Mouse (Mus musculus) Patski (cell line): Measurements from ENCODE around the gene Eif4g1. TPM values are rescaled to one million over a fixed set of nuclear protein-coding genes. Genes with fewer than 3 reads are reported as not detected.
A peak's percentile ranks its signal among the peaks of the same experiment; 100 is the strongest.

Experiments
- ATAC-seq: fragments of 100-300 bp; one replicate; pipeline ENCODE4 v1.8.0; 2021
- CTCF ChIA-PET: fragments of 350-600 bp; sonication (Branson Sonifier 250); formaldehyde crosslinking; loops from one replicate; lab custom pipeline; 2022; ENCODE audit warnings: inconsistent platforms; lab: Charles Lee
- POLR2A ChIA-PET: fragments of 350-600 bp; sonication (Branson Sonifier 250); formaldehyde crosslinking; loops from one replicate; lab custom pipeline; 2022; ENCODE audit warnings: antibody characterized with exemption, inconsistent platforms; lab: Charles Lee
- DNase-seq: peaks from one replicate; pipeline ENCODE4 v3.0.0-alpha.2; 2011; ENCODE audit warnings: low read depth, low spot score
- H3K27me3 ChIP-seq: fragments of 371-371 bp; one replicate; pipeline ENCODE4 v1.5.1; 2021
- CTCF ChIP-seq: fragments of 100-300 bp; IDR thresholded peaks from one replicate; pipeline ENCODE4 v1.5.1; 2021
- in situ Hi-C: fragments of 300-500 bp; cut with MboI; formaldehyde crosslinking; loops from 3 replicates; pipeline ENCODE4 v1.11.1; 2018; ENCODE audit warnings: low pct_unique_long_range_greater_than_20kb, mixed read lengths
- polyA plus RNA-seq: library from polyadenylated mRNA; unstranded; gene quantifications from one replicate; pipeline ENCODE4 v1.2.3, GENCODE M21; 2021

The Eif4g1 gene
- polyA plus RNA-seq, 1 experiment from 2014 or later: 336 TPM

DNA sequence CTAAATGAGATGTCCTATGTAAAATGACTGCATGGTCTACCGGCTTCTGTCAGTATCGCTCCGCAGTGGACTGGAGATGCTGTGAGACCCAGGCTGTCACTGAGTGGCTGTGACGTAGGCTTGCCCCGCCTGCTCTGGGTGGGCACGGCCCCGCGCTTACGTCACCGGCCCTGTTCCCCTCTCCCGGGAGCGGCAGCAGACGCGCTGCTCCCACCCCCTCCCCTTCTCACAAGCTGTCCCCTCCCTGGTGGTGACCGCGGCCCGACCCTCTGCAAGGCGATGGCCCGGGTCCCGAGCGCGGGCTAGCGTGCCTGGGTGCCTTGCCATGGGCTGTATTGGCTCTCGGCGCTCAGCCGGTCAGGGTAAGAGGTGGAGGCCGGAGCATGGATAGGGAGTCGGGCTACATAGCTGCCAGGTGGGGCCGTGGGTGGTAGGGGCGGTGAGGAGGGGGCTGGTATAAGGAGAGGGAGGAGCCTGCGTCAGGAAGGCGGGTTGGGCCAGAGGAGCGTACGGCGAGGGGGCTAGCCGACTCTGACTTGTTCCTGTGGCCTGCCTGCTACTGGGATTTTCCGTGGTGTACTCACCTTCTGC lies 25.1 kb downstream of the Eif4g1 start, which contains the start of gene Fam131a:
Gene Fam131a (plus strand): TSS at position 131 of the 591 bp plus-strand sequence.
- POLR2A ChIA-PET: no interaction called here
- CTCF ChIA-PET: no interaction called here
- DNase-seq (no peak), ATAC-seq (no peak)
- no peak for TF ChIP-seq CTCF
- H3K27me3 ChIP-seq: no peaks in the 10 kb centered on the region
- in situ Hi-C loops: no loop called here

DNA sequence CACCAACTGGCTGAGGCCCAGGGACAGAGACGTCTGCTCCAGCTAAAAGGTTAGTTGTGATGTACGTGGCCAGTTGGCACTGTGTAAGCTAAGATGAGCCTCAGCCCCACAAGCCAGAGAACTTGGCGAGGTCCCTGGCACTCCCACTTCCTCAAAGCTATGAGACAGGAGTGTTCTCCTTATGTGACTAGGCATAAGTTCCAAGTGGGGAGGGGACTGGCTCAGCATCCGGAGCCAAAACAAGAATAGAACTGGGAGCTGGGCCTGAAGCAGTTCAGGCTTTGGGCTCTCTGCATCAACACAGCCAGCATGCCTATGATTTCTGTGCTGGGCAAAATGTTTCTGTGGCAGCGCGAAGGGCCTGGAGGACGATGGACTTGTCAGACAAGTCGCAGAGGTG lies 26.7 kb downstream of the Eif4g1 start:
- ATAC-seq: no peak
- no peak for DNase-seq
- ChIA-PET CTCF (no interaction called here), POLR2A (no interaction called here)
- H3K27me3 ChIP-seq: no peaks in the 10 kb centered on the region
- in situ Hi-C loops: no loop called here
- no peak for TF ChIP-seq CTCF

DNA sequence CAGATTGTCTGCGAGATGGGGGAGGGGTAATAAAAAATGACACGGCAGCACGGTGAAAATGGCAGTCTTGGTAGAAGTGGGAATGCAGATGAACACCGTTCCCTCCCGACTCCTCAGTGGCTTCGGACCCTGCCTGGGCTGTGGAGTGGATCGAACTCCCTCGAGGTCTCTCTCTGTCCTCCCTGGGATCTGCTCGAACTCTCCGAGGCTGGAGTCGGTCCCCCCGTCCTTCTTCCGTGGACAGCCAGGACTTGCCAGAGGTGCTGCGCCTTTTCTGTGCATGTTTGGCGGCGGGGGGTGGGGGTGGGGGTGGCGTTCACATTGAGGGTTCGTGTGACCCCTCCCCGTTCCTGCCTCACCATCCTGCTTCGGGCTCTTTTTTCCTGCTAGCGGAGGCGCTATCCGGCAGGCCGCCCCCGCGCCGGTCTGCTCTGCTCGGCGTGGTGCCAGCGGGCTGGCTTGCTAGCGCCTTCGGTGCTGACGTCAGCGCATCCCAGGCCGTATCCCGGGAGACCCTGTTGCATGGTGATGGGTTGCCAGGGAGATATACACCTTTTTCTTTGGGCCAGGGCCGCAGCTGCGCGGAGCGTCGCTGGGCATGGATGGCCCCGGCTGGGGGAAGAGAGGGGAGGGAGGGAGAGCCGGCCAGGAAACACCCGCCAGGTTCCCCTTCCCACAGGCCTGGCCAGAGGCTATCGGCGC lies 27.7 kb downstream of the Eif4g1 start:
- CTCF ChIA-PET: no interaction called here
- no peak for TF ChIP-seq CTCF
- H3K27me3 ChIP-seq: no peaks in the 10 kb centered on the region
- DNase-seq: no peak
- no peak for ATAC-seq
- POLR2A ChIA-PET: no interaction called here
- in situ Hi-C loops: no loop called here

GRCm38 (mm10) chr16:20699266-20699665 lies 31.2 kb downstream of the Eif4g1 start:
- TF ChIP-seq CTCF: no peak
- DNase-seq: no peak
- no peaks in the 10 kb centered on the region for H3K27me3 ChIP-seq
- ChIA-PET POLR2A (no interaction called here), CTCF (interaction anchor here (0.8 to 1.7 kb wide), 3 partner anchors 10 to 63 kb away, joined by 4 to 8 read pairs (median 5); no protein-coding TSS in a partner anchor)
- ATAC-seq: no peak
- in situ Hi-C loops: no loop called here

DNA sequence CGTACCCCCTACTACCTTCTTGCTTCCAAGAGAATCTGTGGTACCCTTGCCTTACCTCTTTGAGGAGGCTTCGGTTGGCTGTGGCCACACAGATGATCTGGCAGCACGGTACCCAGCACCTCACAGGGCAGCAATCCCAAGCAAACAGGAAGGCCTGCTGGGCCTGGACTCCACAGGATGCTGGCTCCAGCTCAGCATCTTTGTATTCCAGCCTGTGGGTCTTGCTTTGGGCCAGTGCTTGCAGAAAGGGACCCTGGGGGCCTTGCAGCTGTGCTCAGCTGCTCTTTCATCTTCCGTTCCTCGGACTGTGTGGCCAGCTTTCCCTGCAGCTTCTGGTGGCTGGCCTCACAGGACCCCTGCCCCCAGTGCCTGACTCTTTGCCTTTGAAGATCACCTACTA lies 31.9 kb downstream of the Eif4g1 start:
- in situ Hi-C loops: loop anchor here (25.0 kb wide), 1 partner anchor 1562 kb away; the partner anchor contains the start of gene Tra2b
- POLR2A ChIA-PET: no interaction called here
- ATAC-seq (no peak), DNase-seq (no peak)
- H3K27me3 ChIP-seq: no peaks in the 10 kb centered on the region
- CTCF ChIA-PET: interaction anchor here (0.8 to 1.7 kb wide), 2 partner anchors 14 to 62 kb away, joined by 4 to 5 read pairs; no protein-coding TSS in a partner anchor
- TF ChIP-seq CTCF: no peak

DNA sequence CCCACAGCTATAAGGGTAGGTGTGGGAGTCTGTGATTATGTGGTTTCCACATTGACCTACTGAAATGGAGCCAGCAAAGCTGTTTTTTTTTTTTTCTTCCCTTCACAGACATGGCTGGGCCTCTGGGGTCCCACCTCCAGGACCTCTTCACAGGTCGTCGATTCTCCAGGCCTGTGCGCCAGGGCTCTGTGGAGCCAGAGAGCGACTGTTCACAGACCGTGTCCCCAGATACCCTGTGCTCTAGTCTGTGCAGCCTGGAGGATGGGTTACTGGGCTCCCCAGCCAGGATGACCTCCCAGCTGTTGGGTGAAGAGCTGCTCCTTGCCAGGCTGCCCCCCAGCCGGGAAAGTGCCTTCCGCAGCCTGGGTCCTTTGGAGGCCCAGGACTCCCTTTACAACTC lies 33.2 kb downstream of the Eif4g1 start:
- in situ Hi-C loops: loop anchor here (25.0 kb wide), 1 partner anchor 1561 kb away; the partner anchor contains the start of gene Tra2b
- CTCF ChIA-PET: interaction anchor here (1.0 kb wide), 1 partner anchor 14 kb away, joined by 3 read pairs; no protein-coding TSS in a partner anchor
- no peak for TF ChIP-seq CTCF
- H3K27me3 ChIP-seq: no peaks in the 10 kb centered on the region
- DNase-seq (no peak), ATAC-seq (no peak)
- POLR2A ChIA-PET: no interaction called here

GRCm38 (mm10) chr16:20701729-20702521 lies 33.8 kb downstream of the Eif4g1 start:
- no peak for DNase-seq
- no peak for ATAC-seq
- CTCF ChIA-PET: interaction anchor here (1.0 kb wide), 1 partner anchor 14 kb away, joined by 3 read pairs; no protein-coding TSS in a partner anchor
- in situ Hi-C loops: loop anchor here (25.0 kb wide), 1 partner anchor 1560 kb away; the partner anchor contains the start of gene Tra2b
- no peak for TF ChIP-seq CTCF
- POLR2A ChIA-PET: no interaction called here
- H3K27me3 ChIP-seq: no peaks in the 10 kb centered on the region

- no peaks in the 10 kb centered on the region for H3K27me3 ChIP-seq
- ChIA-PET POLR2A (no interaction called here), CTCF (interaction anchor here (0.7 kb wide), 1 partner anchor 12 kb away, joined by 3 read pairs; no protein-coding TSS in a partner anchor)
- peak; percentile 85 for ATAC-seq
- TF ChIP-seq CTCF: no peak
- no peak for DNase-seq
- in situ Hi-C loops: loop anchor here (25.0 kb wide), 1 partner anchor 1560 kb away; the partner anchor contains the start of gene Tra2b
Observed at GRCm38 (mm10) chr16:20702522-20702893, 34.4 kb downstream of the Eif4g1 start.

DNA sequence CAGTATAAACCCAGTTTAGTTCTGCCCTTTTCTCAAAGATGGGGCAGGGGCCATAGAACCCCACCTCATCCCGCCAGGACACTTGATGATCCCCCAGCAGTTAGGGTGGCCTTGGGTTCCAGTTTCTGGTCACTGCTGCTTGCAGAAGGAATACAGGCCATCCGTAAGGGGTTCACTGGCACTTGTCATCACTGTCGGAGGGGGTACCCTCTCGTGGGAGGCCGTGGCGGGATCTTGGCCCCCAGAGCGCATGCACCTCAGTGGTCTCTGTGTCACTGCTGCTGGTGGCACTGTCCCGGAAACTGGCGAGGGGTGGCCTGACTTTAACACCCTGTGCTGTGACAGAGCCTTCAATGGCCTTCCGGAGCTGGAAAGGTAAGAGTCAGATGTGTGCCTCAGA lies 35.0 kb downstream of the Eif4g1 start:
- TF ChIP-seq CTCF: no peak

More for the DNA sequence above, 35.0 kb downstream of the Eif4g1 start:
- POLR2A ChIA-PET: no interaction called here
- ATAC-seq: no peak
- in situ Hi-C loops: loop anchor here (25.0 kb wide), 1 partner anchor 1559 kb away; the partner anchor contains the start of gene Tra2b
- CTCF ChIA-PET: interaction anchor here (0.7 to 1.0 kb wide), 2 partner anchors 10 to 12 kb away, joined by 3 read pairs; no protein-coding TSS in a partner anchor
- DNase-seq: no peak
- no peaks in the 10 kb centered on the region for H3K27me3 ChIP-seq
